Mouse (Mus musculus): ENCODE measurements around the gene Mrps35. TPM values are rescaled to one million over a fixed set of nuclear protein-coding genes. Genes with fewer than 3 reads are reported as not detected.

The Mrps35 gene
- polyA plus RNA-seq, 1 experiment, result 3.1 TPM

DNA sequence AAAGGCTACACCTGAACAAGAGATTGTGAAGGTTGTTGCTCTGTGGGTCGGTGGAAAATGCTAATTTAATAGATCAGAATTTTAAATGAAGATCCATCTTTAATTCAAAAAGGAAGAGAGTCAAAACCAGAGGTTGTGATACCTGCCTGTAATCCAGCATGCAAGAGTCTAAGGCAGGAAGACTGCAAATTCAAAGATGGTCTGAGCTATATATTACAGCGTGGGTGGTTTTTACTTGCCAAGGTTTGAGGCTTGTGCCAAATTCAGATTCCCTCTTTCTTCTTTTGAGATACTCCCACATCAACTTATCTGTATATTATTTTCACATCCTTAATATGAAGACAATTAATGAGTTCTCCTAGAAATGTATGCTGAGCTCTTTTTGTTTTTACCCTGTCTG, 14.2 kb upstream of the Mrps35 start:
- Histone ChIP-seq H3K27ac (ENCODE audit: control insufficient read depth, insufficient read depth, low read depth, low read length) (no peak overlapping the region), H3K4me3 (ENCODE audit: control insufficient read depth, low read depth, low read length) (no peak overlapping the region), H3K36me3 (ENCODE audit: control insufficient read depth, insufficient read depth, low read length) (no peaks in the 10 kb centered on the region), H3K4me1 (ENCODE audit: control insufficient read depth, insufficient read depth, low read length) (no peaks in the 10 kb centered on the region; the same call in 1 of the 2 replicates), H3K27me3 (ENCODE audit: control insufficient read depth, insufficient read depth, low read length) (no peaks in the 10 kb centered on the region)
- TF ChIP-seq POLR2A (IDR thresholded peaks at IDR 0.05; ENCODE audit: control insufficient read depth, low read depth, low read length) (no peak), CTCF (IDR thresholded peaks at IDR 0.05; ENCODE audit: control insufficient read depth, insufficient read depth, insufficient replicate concordance, low read depth, low read length) (no peak)

GRCm38 (mm10) chr6:147029591-147029990, 13.0 kb upstream of the Mrps35 start:
- H3K36me3 ChIP-seq (ENCODE audit: control insufficient read depth, insufficient read depth, low read length), result no peaks in the 10 kb centered on the region
- TF ChIP-seq CTCF (IDR thresholded peaks at IDR 0.05; ENCODE audit: control insufficient read depth, insufficient read depth, insufficient replicate concordance, low read depth, low read length), result no peak
- TF ChIP-seq POLR2A (IDR thresholded peaks at IDR 0.05; ENCODE audit: control insufficient read depth, low read depth, low read length), result no peak
- H3K27me3 ChIP-seq (ENCODE audit: control insufficient read depth, insufficient read depth, low read length), result no peaks in the 10 kb centered on the region
- no peaks in the 10 kb centered on the region; the same call in 1 of the 2 replicates for H3K4me1 ChIP-seq (ENCODE audit: control insufficient read depth, insufficient read depth, low read length)
- no peak overlapping the region for H3K27ac ChIP-seq (ENCODE audit: control insufficient read depth, insufficient read depth, low read depth, low read length)
- H3K4me3 ChIP-seq (ENCODE audit: control insufficient read depth, low read depth, low read length), result no peak overlapping the region

- H3K27me3 ChIP-seq (ENCODE audit: control insufficient read depth, insufficient read depth, low read length), result no peaks in the 10 kb centered on the region
- H3K36me3 ChIP-seq (ENCODE audit: control insufficient read depth, insufficient read depth, low read length), result no peaks in the 10 kb centered on the region
- no peak overlapping the region for H3K4me3 ChIP-seq (ENCODE audit: control insufficient read depth, low read depth, low read length)
- no peaks in the 10 kb centered on the region; the same call in 1 of the 2 replicates for H3K4me1 ChIP-seq (ENCODE audit: control insufficient read depth, insufficient read depth, low read length)
- TF ChIP-seq POLR2A (IDR thresholded peaks at IDR 0.05; ENCODE audit: control insufficient read depth, low read depth, low read length), result no peak
- H3K27ac ChIP-seq (ENCODE audit: control insufficient read depth, insufficient read depth, low read depth, low read length), result no peak overlapping the region
Measured at GRCm38 (mm10) chr6:147030096-147030885, 12.3 kb upstream of the Mrps35 start.

- no peaks in the 10 kb centered on the region for H3K4me1 ChIP-seq (ENCODE audit: control insufficient read depth, insufficient read depth, low read length)
- no peak for TF ChIP-seq POLR2A (IDR thresholded peaks at IDR 0.05; ENCODE audit: control insufficient read depth, low read depth, low read length)
- no peak within 1 kb of the TSS for H3K4me3 ChIP-seq (ENCODE audit: control insufficient read depth, low read depth, low read length)
- H3K27me3 ChIP-seq (ENCODE audit: control insufficient read depth, insufficient read depth, low read length), result no peaks in the 10 kb centered on the region
- H3K36me3 ChIP-seq (ENCODE audit: control insufficient read depth, insufficient read depth, low read length), result no peaks in the 10 kb centered on the region
- no peak within 1 kb of the TSS for H3K27ac ChIP-seq (ENCODE audit: control insufficient read depth, insufficient read depth, low read depth, low read length)
Measured at GRCm38 (mm10) chr6:147032303-147032925, 10.2 kb upstream of the Mrps35 start, which contains the start of gene Rep15. Gene Rep15, plus strand, starts transcription at chr6:147032584.

DNA sequence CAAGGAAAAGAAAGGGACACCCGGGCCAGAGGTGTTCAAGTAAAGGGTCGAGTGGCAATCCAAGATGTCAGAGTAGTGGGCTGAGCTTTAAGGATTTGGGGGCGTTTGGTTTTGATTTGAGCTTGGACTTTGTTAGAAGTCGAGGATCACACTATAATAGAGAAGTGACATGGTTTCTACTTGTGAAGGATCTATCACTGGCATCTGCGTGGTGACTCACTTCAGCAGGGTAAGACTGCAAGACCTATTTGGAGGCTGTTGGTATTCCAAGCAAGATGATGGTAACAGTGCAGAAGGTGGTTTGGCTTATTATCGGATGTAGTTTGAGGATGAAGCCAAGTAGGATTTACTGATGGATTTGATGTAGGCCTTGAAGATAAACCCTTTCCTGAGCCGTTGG, 1.1 kb downstream of the Mrps35 start:
- no peaks in the 10 kb centered on the region for H3K27me3 ChIP-seq (ENCODE audit: control insufficient read depth, insufficient read depth, low read length)
- H3K4me1 ChIP-seq (ENCODE audit: control insufficient read depth, insufficient read depth, low read length), result peaks cover 3% of the 10 kb centered on the region; the same call in 1 of the 2 replicates
- no peak for TF ChIP-seq CTCF (IDR thresholded peaks at IDR 0.05; ENCODE audit: control insufficient read depth, insufficient read depth, insufficient replicate concordance, low read depth, low read length)
- TF ChIP-seq POLR2A (IDR thresholded peaks at IDR 0.05; ENCODE audit: control insufficient read depth, low read depth, low read length), result no peak
- H3K27ac ChIP-seq (ENCODE audit: control insufficient read depth, insufficient read depth, low read depth, low read length), result no peak overlapping the region
- peaks cover 1% of the 10 kb centered on the region; the same call in 1 of the 2 replicates for H3K36me3 ChIP-seq (ENCODE audit: control insufficient read depth, insufficient read depth, low read length)
- H3K4me3 ChIP-seq (ENCODE audit: control insufficient read depth, low read depth, low read length), result no peak overlapping the region

DNA sequence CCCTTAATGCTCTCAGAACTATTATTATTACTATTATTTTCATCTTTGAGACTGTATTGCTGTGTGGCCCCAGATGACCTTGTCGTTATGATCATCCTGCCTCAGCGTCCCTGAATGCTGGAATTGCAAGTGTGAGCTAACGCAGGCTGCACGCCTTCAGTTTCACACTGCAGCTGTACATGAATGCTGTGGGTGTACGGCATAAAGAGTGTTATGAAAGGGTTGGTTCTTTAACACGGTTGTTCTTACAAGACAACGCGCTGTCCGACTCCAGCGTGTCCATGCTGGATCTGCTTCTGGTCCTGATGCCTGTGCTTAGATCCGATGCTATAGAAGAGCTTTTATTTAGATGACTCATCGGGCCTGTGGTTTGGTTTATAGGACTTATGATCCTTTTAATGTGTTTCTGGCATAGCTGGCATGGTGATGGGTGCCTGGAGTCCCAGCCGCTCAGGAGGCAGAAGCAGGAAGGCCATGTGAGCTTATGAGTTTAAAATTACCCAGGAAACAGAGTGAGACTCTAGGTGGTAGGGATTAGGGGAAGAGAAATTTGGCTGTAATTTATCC, 6.8 kb downstream of the Mrps35 start:
- H3K27ac ChIP-seq (ENCODE audit: control insufficient read depth, insufficient read depth, low read depth, low read length), result no peak overlapping the region
- no peak overlapping the region for H3K4me3 ChIP-seq (ENCODE audit: control insufficient read depth, low read depth, low read length)
- H3K4me1 ChIP-seq (ENCODE audit: control insufficient read depth, insufficient read depth, low read length), result no peaks in the 10 kb centered on the region
- H3K36me3 ChIP-seq (ENCODE audit: control insufficient read depth, insufficient read depth, low read length), result peaks cover 1% of the 10 kb centered on the region; the same call in 1 of the 2 replicates
- no peaks in the 10 kb centered on the region for H3K27me3 ChIP-seq (ENCODE audit: control insufficient read depth, insufficient read depth, low read length)
- no peak for TF ChIP-seq POLR2A (IDR thresholded peaks at IDR 0.05; ENCODE audit: control insufficient read depth, low read depth, low read length)

GRCm38 (mm10) chr6:147051666-147052065, 9.1 kb downstream of the Mrps35 start:
- H3K4me1 ChIP-seq (ENCODE audit: control insufficient read depth, insufficient read depth, low read length), result no peaks in the 10 kb centered on the region
- no peak overlapping the region for H3K27ac ChIP-seq (ENCODE audit: control insufficient read depth, insufficient read depth, low read depth, low read length)
- H3K36me3 ChIP-seq (ENCODE audit: control insufficient read depth, insufficient read depth, low read length), result peaks cover 1% of the 10 kb centered on the region; the same call in 1 of the 2 replicates
- TF ChIP-seq CTCF (IDR thresholded peaks at IDR 0.05; ENCODE audit: control insufficient read depth, insufficient read depth, insufficient replicate concordance, low read depth, low read length) (no peak), POLR2A (IDR thresholded peaks at IDR 0.05; ENCODE audit: control insufficient read depth, low read depth, low read length) (no peak)
- H3K27me3 ChIP-seq (ENCODE audit: control insufficient read depth, insufficient read depth, low read length), result no peaks in the 10 kb centered on the region
- H3K4me3 ChIP-seq (ENCODE audit: control insufficient read depth, low read depth, low read length), result no peak overlapping the region
